Mouse (Mus musculus) E14TG2a.4 (cell line): ENCODE data around the gene Rnf150.

Experiments used
- CTCF ChIP-seq: conservative IDR thresholded peaks from 2 replicates; pipeline ENCODE4 v1.5.1; 2014; ENCODE audit warnings: low read length
- NANOG ChIP-seq: IDR thresholded peaks from 2 replicates; pipeline ENCODE4 v1.6.1; 2014; ENCODE audit warnings: borderline replicate concordance, low read length, mixed read lengths

DNA sequence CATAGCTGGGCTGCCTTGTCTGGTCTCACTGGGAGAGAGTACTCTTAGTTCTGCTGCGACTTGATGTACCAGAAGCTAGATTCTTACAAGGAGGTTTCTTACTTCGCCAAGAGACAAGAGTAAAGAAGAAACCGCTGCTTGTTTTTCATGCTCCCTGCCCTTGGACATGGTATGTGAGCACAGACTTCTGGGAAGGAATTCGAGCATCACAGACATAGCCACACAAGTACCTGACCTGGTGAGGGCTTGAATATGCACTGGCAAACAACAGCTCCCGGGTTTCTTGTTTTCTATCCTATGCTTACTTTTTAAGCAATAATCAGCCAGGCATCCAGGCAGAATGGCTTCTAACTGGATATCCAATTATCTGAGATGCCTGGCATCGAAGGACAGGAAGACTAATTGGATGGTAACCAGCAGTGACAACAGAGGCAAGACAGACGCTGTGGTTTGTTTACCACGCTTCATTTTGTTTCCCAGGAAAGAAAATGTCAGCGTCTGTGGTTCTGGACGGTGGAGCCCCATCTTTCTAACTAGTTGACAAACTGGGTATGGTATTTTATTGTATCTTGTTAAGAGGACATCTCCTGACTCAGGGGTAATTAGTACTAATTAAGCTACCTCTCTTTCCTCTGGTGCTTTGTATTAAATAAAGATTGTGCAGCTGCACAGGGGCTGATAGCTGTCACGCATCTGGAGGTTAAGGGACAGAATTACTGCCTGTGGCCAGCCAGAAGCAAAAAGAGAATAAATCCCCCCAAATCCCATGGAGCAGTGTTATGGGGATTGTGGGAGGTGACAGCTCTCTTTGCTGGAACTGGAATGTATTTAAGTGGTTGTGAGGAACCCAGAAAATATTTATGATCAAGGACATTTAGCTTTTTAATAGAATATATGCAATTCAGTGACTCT, 36.8 kb upstream of the Rnf150 start:
- no peak for TF ChIP-seq CTCF
- TF ChIP-seq NANOG = no peak
